Mouse (Mus musculus) CH12.LX (cell line): Measurements from ENCODE around the gene Mdm4. TPM values are rescaled to one million over a fixed set of nuclear protein-coding genes. Genes with fewer than 3 reads are reported as not detected.

Experiments used
- DNase-seq: peaks from one replicate; pipeline ENCODE4 v3.0.0-alpha.2; 2013; ENCODE audit errors: extremely low read depth
- H3K27ac ChIP-seq: 2 replicates; pipeline ENCODE4 v1.5.1; 2012; ENCODE audit warnings: low read depth, mild to moderate bottlenecking, control low read depth, moderate library complexity; ENCODE audit not compliant: insufficient read depth
- H3K27me3 ChIP-seq: replicated peaks from 2 replicates; pipeline ENCODE3; 2012; ENCODE audit warnings: inconsistent platforms
- H3K36me3 ChIP-seq, 2 experiments: replicated peaks in 1 of 2; 2 replicates each; pipeline versions ENCODE3 to v1.6.1; 2012; ENCODE audit warnings: inconsistent platforms in 1 of 2, low read length in 1 of 2, mild to moderate bottlenecking in 1 of 2, mixed read lengths in 1 of 2, moderate library complexity in 1 of 2; ENCODE audit not compliant: control insufficient read depth in 1 of 2, insufficient read depth in 1 of 2
- H3K4me1 ChIP-seq, 2 experiments: 2 replicates each; pipeline ENCODE4 v1.6.1; 2012; ENCODE audit warnings: inconsistent platforms in 1 of 2, moderate library complexity in 1 of 2; ENCODE audit not compliant: insufficient read depth in 2 of 2, control insufficient read depth in 1 of 2
- H3K4me2 ChIP-seq: 2 replicates; pipeline ENCODE4 v1.6.1; 2012; ENCODE audit warnings: low read depth, mild to moderate bottlenecking, control low read depth; ENCODE audit not compliant: poor library complexity, insufficient read depth, severe bottlenecking
- H3K4me3 ChIP-seq, 3 experiments: fragments of 150-350 bp in 1 of 3; sonication (generic) in 1 of 3; replicated peaks in 1 of 3; 2 replicates each; pipeline versions ENCODE3 to v1.5.1; 2011 to 2012; ENCODE audit warnings: low read depth in 2 of 3, low read length in 2 of 3, mild to moderate bottlenecking in 2 of 3, moderate library complexity in 2 of 3, control low read depth in 1 of 3, improper control_type of control experiment in 1 of 3, inconsistent platforms in 1 of 3, mixed read lengths in 1 of 3; ENCODE audit not compliant: poor library complexity in 1 of 3
- H3K79me2 ChIP-seq: replicated peaks from 2 replicates; pipeline ENCODE4 v1.6.1; 2012; ENCODE audit warnings: mild to moderate bottlenecking, moderate library complexity; ENCODE audit not compliant: control insufficient read depth, poor library complexity, insufficient read depth, severe bottlenecking; ENCODE audit errors: extremely low read depth
- H3K9ac ChIP-seq: 2 replicates; pipeline ENCODE4 v1.6.1; 2012; ENCODE audit warnings: low read depth, mild to moderate bottlenecking, control low read depth, moderate library complexity; ENCODE audit not compliant: insufficient read depth
- H3K9me3 ChIP-seq: replicated peaks from 2 replicates; pipeline ENCODE3; 2012; ENCODE audit warnings: low read length, inconsistent platforms, mixed read lengths
- CHD2 ChIP-seq: IDR thresholded peaks from 2 replicates; pipeline ENCODE4 v1.6.1; 2011; ENCODE audit warnings: low read length, improper control_type of control experiment
- ETS1 ChIP-seq: conservative IDR thresholded peaks from 2 replicates; pipeline ENCODE4 v1.6.1; 2012; ENCODE audit warnings: low read depth, mild to moderate bottlenecking, inconsistent platforms, low read length, improper control_type of control experiment, moderate library complexity
- GABPA ChIP-seq: IDR thresholded peaks from 2 replicates; pipeline ENCODE4 v1.6.1; 2012; ENCODE audit warnings: low read depth, low read length, improper control_type of control experiment, inconsistent platforms; ENCODE audit not compliant: insufficient replicate concordance
- IRF4 ChIP-seq: IDR thresholded peaks from 2 replicates; pipeline ENCODE4 v1.6.1; 2014; ENCODE audit warnings: low read depth, mild to moderate bottlenecking, inconsistent platforms, low read length, improper control_type of control experiment
- JUN ChIP-seq: IDR thresholded peaks from 2 replicates; pipeline ENCODE4 v1.6.1; 2011; ENCODE audit warnings: low read depth, mild to moderate bottlenecking, low read length, improper control_type of control experiment, moderate library complexity; ENCODE audit not compliant: insufficient read depth
- KAT2A ChIP-seq: IDR thresholded peaks from 2 replicates; pipeline ENCODE4 v1.6.1; 2012; ENCODE audit warnings: low read length, improper control_type of control experiment, inconsistent platforms; ENCODE audit not compliant: insufficient replicate concordance
- MAFK ChIP-seq: IDR thresholded peaks from 2 replicates; pipeline ENCODE4 v1.6.1; 2011; ENCODE audit warnings: low read length, improper control_type of control experiment; ENCODE audit not compliant: insufficient replicate concordance
- MAX ChIP-seq: IDR thresholded peaks from 2 replicates; pipeline ENCODE4 v1.6.1; 2011; ENCODE audit warnings: low read length, improper control_type of control experiment
- MAZ ChIP-seq: IDR thresholded peaks from 2 replicates; pipeline ENCODE4 v1.6.1; 2012; ENCODE audit warnings: low read depth, mild to moderate bottlenecking, inconsistent platforms, low read length, improper control_type of control experiment, moderate library complexity
- MEF2A ChIP-seq: IDR thresholded peaks from 2 replicates; pipeline ENCODE4 v1.6.1; 2014; ENCODE audit warnings: low read depth, mild to moderate bottlenecking, inconsistent platforms, low read length, improper control_type of control experiment, borderline replicate concordance
- MXI1 ChIP-seq: IDR thresholded peaks from 2 replicates; pipeline ENCODE4 v1.6.1; 2011; ENCODE audit warnings: mild to moderate bottlenecking, low read depth, low read length, improper control_type of control experiment
- MYC ChIP-seq: IDR thresholded peaks from 2 replicates; pipeline ENCODE4 v1.6.1; 2011; ENCODE audit warnings: low read depth, mild to moderate bottlenecking, improper control_type of control experiment, low read length
- NRF1 ChIP-seq: IDR thresholded peaks from 2 replicates; pipeline ENCODE4 v1.6.1; 2014; ENCODE audit warnings: low read depth, mild to moderate bottlenecking, inconsistent platforms, low read length, improper control_type of control experiment, moderate library complexity
- PAX5 ChIP-seq: IDR thresholded peaks from 2 replicates; pipeline ENCODE4 v1.6.1; 2012; ENCODE audit warnings: low read length, inconsistent platforms, mixed read lengths
- POLR2AphosphoS2 ChIP-seq: IDR thresholded peaks from 2 replicates; pipeline ENCODE4 v1.6.1; 2011; ENCODE audit warnings: low read depth, low read length, improper control_type of control experiment
- RCOR1 ChIP-seq: conservative IDR thresholded peaks from 2 replicates; pipeline ENCODE4 v1.6.1; 2012; ENCODE audit warnings: low read depth, mild to moderate bottlenecking, inconsistent platforms, low read length, improper control_type of control experiment
- SIN3A ChIP-seq: IDR thresholded peaks from 2 replicates; pipeline ENCODE4 v1.6.1; 2012; ENCODE audit warnings: low read length, improper control_type of control experiment, inconsistent platforms
- SMC3 ChIP-seq: IDR thresholded peaks from 2 replicates; pipeline ENCODE4 v1.6.1; 2011; ENCODE audit warnings: low read depth, low read length, improper control_type of control experiment
- TBP ChIP-seq: conservative IDR thresholded peaks from 2 replicates; pipeline ENCODE4 v1.6.1; 2011; ENCODE audit warnings: low read depth, low read length, improper control_type of control experiment
- USF1 ChIP-seq: IDR thresholded peaks from 2 replicates; pipeline ENCODE4 v1.6.1; 2014; ENCODE audit warnings: low read depth, mild to moderate bottlenecking, inconsistent platforms, low read length, improper control_type of control experiment
- ZKSCAN1 ChIP-seq: IDR thresholded peaks from 2 replicates; pipeline ENCODE4 v1.6.1; 2012; ENCODE audit warnings: low read depth, inconsistent platforms, low read length, improper control_type of control experiment, borderline replicate concordance
- dilution Hi-C: fragments of 300-500 bp; cut with MboI; formaldehyde crosslinking; loops from 2 replicates; pipeline ENCODE4 v1.14.3; 2020; ENCODE audit warnings: low sequenced_read_pairs; ENCODE audit not compliant: extremely low pct_unique_long_range_greater_than_20kb, extremely low pct_ligation_motif_present
- in situ Hi-C: fragments of 300-500 bp; cut with MboI; formaldehyde crosslinking; loops from 3 replicates; pipeline ENCODE4 v1.14.3; 2019; ENCODE audit warnings: low sequenced_read_pairs, low pct_ligation_motif_present, low pct_unique_long_range_greater_than_20kb, mixed read lengths
- polyA plus RNA-seq: library from polyadenylated mRNA; unstranded; fragments of >175 nt; gene quantifications from 2 replicates; pipeline ENCODE4 v1.2.1, GENCODE M21; 2012; ENCODE audit warnings: low read depth; ENCODE audit not compliant: insufficient read length
- total RNA-seq, 2 experiments: library from RNA; depleted of rRNA; stranded (reverse); fragments of 300-350 nt in 1 of 2; fragments of >200 nt in 1 of 2; gene quantifications; 2 replicates each; pipeline ENCODE4 v1.2.3; 2012 to 2014

Mdm4 gene
- total and polyA plus RNA-seq, 3 experiments: 66.5 to 107 (median 78.9) TPM

DNA sequence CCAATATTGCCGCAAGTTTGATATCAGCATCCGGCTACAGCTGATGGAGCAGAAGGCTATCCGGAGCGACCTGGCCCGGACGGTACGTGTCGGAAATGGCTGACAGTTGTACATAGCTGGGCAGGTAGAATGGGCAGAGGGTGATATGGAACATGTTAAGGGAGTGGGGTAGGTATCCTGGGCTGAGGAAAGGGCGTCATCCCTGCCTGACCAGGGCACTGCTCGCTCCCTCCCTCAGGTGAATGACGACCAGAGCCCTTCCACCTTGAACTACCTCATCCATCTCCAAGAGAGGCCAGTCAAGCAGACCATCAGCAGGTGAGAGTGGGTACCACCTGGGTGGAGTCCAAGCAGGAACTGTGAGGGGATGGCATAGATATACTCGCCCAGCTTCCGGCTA, 44.2 kb upstream of the Mdm4 start:
- dilution Hi-C loops: no loop called here
- H3K79me2 ChIP-seq: peaks cover 2% of the 10 kb centered on the region; the same call in 1 of the 2 replicates
- no peak for TF ChIP-seq MXI1
- no peak for TF ChIP-seq MAZ
- TF ChIP-seq MAX: no peak
- TF ChIP-seq USF1: no peak
- TF ChIP-seq MYC: no peak
- TF ChIP-seq GABPA: no peak
- TF ChIP-seq JUN: no peak
- no peak for TF ChIP-seq CHD2
- no peak for TF ChIP-seq SMC3
- no peak for TF ChIP-seq IRF4
- TF ChIP-seq NRF1: no peak
- no peak for TF ChIP-seq POLR2AphosphoS2
- no peak for TF ChIP-seq TBP
- no peak for TF ChIP-seq ETS1
- TF ChIP-seq PAX5: no peak
- no peak for TF ChIP-seq KAT2A
- no peak for TF ChIP-seq MEF2A
- no peak for TF ChIP-seq ZKSCAN1
- no peak for TF ChIP-seq RCOR1
- TF ChIP-seq MAFK: no peak
- TF ChIP-seq, all 38 proteins: peak for 0
- no peak overlapping the region for H3K4me3 ChIP-seq
- no peak for DNase-seq
- no peak overlapping the region for H3K4me2 ChIP-seq
- H3K4me1 ChIP-seq: peaks cover 15 to 88% of the 10 kb centered on the region in 2 experiments
- no peak overlapping the region for H3K27ac ChIP-seq
- H3K9me3 ChIP-seq: no peaks in the 10 kb centered on the region
- H3K27me3 ChIP-seq: no peaks in the 10 kb centered on the region
- H3K9ac ChIP-seq: no peak overlapping the region
- peaks cover 32 to 77% of the 10 kb centered on the region in 2 experiments for H3K36me3 ChIP-seq
- in situ Hi-C loops: no loop called here

- in situ Hi-C loops (no loop called here), dilution Hi-C loops (no loop called here)
- no peak for DNase-seq
These were observed 43.0 kb upstream of the Mdm4 start for GRCm38 (mm10) chr1:133073327-133073856.

More at GRCm38 (mm10) chr1:133073327-133073856, 43.0 kb upstream of the Mdm4 start:
- Histone ChIP-seq H3K27ac (no peak overlapping the region), H3K27me3 (no peaks in the 10 kb centered on the region), H3K4me3 (no peak overlapping the region), H3K9me3 (no peaks in the 10 kb centered on the region), H3K4me2 (no peak overlapping the region), H3K4me1 (peaks cover 21 to 94% of the 10 kb centered on the region in 2 experiments), H3K36me3 (peaks cover 40 to 79% of the 10 kb centered on the region in 2 experiments), H3K9ac (no peak overlapping the region), H3K79me2 (peaks cover 2% of the 10 kb centered on the region; the same call in 1 of the 2 replicates)
- no peak for TF ChIP-seq SMC3
- TF ChIP-seq SIN3A: no peak
